Mouse (Mus musculus) intestine, postnatal 0 days (tissue): ENCODE measurements around the gene Gm9513. TPM values are rescaled to one million over a fixed set of nuclear protein-coding genes. Genes with fewer than 3 reads are reported as not detected.

Experiments
- ATAC-seq: fragments of 200-750 bp; cut with Nextera tagmentation; 2 replicates; pipeline ENCODE4 v1.8.0; 2017; ENCODE audit warnings: mild to moderate bottlenecking, moderate TSS enrichment, moderate library complexity
- H3K27ac ChIP-seq: fragments of 300-500 bp; sonication (generic); 2 replicates; pipeline ENCODE4 v1.5.1; 2014; ENCODE audit warnings: mild to moderate bottlenecking, low read depth, low read length, moderate library complexity
- H3K27me3 ChIP-seq: fragments of 300-500 bp; sonication (generic); replicated peaks from 2 replicates; pipeline ENCODE4 v1.6.1; 2014; ENCODE audit warnings: low read length, mixed read lengths; ENCODE audit not compliant: control insufficient read depth, insufficient read depth
- H3K36me3 ChIP-seq: fragments of 300-500 bp; sonication (generic); 2 replicates; pipeline ENCODE4 v1.6.1; 2014; ENCODE audit warnings: mild to moderate bottlenecking, moderate library complexity; ENCODE audit not compliant: control insufficient read depth, insufficient read depth
- H3K4me1 ChIP-seq: fragments of 300-500 bp; sonication (generic); replicated peaks from 2 replicates; pipeline ENCODE4 v1.6.1; 2014; ENCODE audit warnings: antibody characterized with exemption, low read length, mixed read lengths; ENCODE audit not compliant: control insufficient read depth, insufficient read depth
- H3K4me2 ChIP-seq: fragments of 300-500 bp; sonication (generic); replicated peaks from 2 replicates; pipeline ENCODE4 v1.6.1; 2014; ENCODE audit warnings: low read depth, mild to moderate bottlenecking, moderate library complexity
- H3K4me3 ChIP-seq: fragments of 300-500 bp; sonication (generic); 2 replicates; pipeline ENCODE4 v1.5.1; 2014; ENCODE audit warnings: low read depth, low read length
- H3K9ac ChIP-seq: fragments of 300-500 bp; sonication (generic); 2 replicates; pipeline ENCODE4 v1.6.1; 2014; ENCODE audit warnings: mild to moderate bottlenecking, low read depth, low read length
- H3K9me3 ChIP-seq: fragments of 300-500 bp; sonication (generic); 2 replicates; pipeline ENCODE4 v1.6.1; 2016; ENCODE audit warnings: mixed run types; ENCODE audit not compliant: control insufficient read depth
- CTCF ChIP-seq: sonication (generic); IDR thresholded peaks from 2 replicates; pipeline ENCODE4 v1.5.1; 2016; ENCODE audit warnings: low read depth, mild to moderate bottlenecking, control low read depth, antibody characterized with exemption, moderate library complexity
- WGBS: fragments of 180-500 bp; shearing (Covaris S2); extraction: QIAGEN DNeasy Blood & Tissue Kit; methylation state at CpG from one replicate; pipeline ENCODE4 v1.1.7; 2014; 5-methylcytosine and 5-hydroxymethylcytosine counted together
- polyA plus RNA-seq: library from polyadenylated mRNA; unstranded; fragments of >200 nt; fragmentation: Nextera tagmentation; extraction: Ambion mirVana; gene quantifications from 2 replicates; pipeline ENCODE4 v1.2.1, GENCODE M21; 2015

Gene Gm9513
- not detected in 2 replicates for polyA plus RNA-seq

GRCm38 (mm10) chr9:36475338-36475737 lies at the start of gene Gm9513:
Gene Gm9513 (plus strand): TSS chr9:36475638.
- no peak for TF ChIP-seq CTCF
- WGBS: 62% methylated on average over 3 of the region's 3 CpGs
- no peak for ATAC-seq

GRCm38 (mm10) chr9:36431584-36431983 lies 43.9 kb upstream of the Gm9513 start, which contains the start of gene Gm7257:
Gene Gm7257 (plus strand): TSS chr9:36431884.
- WGBS: 78% methylated on average over 4 of the region's 4 CpGs
- H3K27me3 ChIP-seq: no peaks in the 10 kb centered on the region
- H3K4me1 ChIP-seq: no peaks in the 10 kb centered on the region
- no peaks in the 10 kb centered on the region for H3K9me3 ChIP-seq
- no peak within 1 kb of the TSS for H3K4me2 ChIP-seq
- no peak within 1 kb of the TSS for H3K4me3 ChIP-seq
- TF ChIP-seq CTCF: no peak
- no peak within 1 kb of the TSS for H3K9ac ChIP-seq
- no peaks in the 10 kb centered on the region for H3K36me3 ChIP-seq
- no peak within 1 kb of the TSS for H3K27ac ChIP-seq
- ATAC-seq: no peak

More at GRCm38 (mm10) chr9:36475338-36475737, at the start of gene Gm9513:
- no peak within 1 kb of the TSS for H3K4me2 ChIP-seq
- no peak within 1 kb of the TSS for H3K9ac ChIP-seq
- H3K27ac ChIP-seq: no peak within 1 kb of the TSS
- H3K4me1 ChIP-seq: no peaks in the 10 kb centered on the region
- H3K9me3 ChIP-seq: no peaks in the 10 kb centered on the region
- H3K4me3 ChIP-seq: no peak within 1 kb of the TSS
- H3K27me3 ChIP-seq: no peaks in the 10 kb centered on the region
- no peaks in the 10 kb centered on the region for H3K36me3 ChIP-seq

DNA sequence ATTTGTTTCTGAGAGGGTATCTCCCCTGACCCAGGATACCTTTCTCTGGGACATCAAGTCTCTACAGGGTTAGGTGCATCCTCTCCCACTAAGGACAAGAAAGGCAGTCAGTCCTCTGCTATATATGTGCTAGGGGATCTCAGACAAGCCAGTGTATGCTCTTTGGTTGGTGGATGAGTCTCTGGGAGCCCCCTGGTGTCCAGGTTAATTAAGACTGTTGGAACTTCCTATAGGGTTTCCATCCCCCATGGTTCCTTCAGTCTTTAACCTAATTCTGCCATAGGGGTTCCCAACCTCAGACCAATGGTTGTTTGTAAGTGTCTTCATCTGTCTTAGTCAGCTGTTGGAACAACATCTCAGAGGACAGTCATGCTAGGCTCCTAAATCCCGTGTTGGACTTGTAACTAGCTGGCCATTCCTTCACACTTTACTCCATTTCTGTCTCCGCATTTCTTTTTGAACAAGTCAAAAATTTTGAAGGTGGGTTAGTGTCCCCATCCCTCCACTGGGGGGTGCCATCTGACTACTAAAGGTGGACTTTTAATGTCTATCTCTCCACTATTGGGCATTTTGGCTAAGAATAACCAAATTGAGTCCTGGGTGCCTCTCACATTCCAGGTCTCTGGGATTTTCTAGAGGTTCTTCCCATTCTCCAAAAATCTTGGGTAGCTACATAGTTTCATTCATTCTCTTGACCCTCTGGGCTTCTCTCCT lies 40.2 kb upstream of the Gm9513 start:
- Histone ChIP-seq H3K9me3 (0 out of 2 replicates have a peak, but pooled peaks cover 3% of the 10 kb centered on the region), H3K27me3 (no peaks in the 10 kb centered on the region), H3K36me3 (no peaks in the 10 kb centered on the region), H3K27ac (no peak overlapping the region), H3K4me3 (no peak overlapping the region), H3K4me1 (no peaks in the 10 kb centered on the region), H3K4me2 (no peak overlapping the region), H3K9ac (no peak overlapping the region)
- no peak for TF ChIP-seq CTCF
- WGBS: 29% methylated on average over 2 of the region's 2 CpGs
- no peak for ATAC-seq

- ATAC-seq: no peak
- Histone ChIP-seq H3K9ac (no peak overlapping the region), H3K36me3 (no peaks in the 10 kb centered on the region), H3K4me2 (no peak overlapping the region), H3K27ac (no peak overlapping the region), H3K4me1 (no peaks in the 10 kb centered on the region), H3K27me3 (no peaks in the 10 kb centered on the region), H3K9me3 (no peaks in the 10 kb centered on the region), H3K4me3 (no peak overlapping the region)
- TF ChIP-seq CTCF: no peak
- WGBS: 91% methylated on average over 4 of the region's 4 CpGs
Observed at GRCm38 (mm10) chr9:36494501-36495220, 19.2 kb downstream of the Gm9513 start.

DNA sequence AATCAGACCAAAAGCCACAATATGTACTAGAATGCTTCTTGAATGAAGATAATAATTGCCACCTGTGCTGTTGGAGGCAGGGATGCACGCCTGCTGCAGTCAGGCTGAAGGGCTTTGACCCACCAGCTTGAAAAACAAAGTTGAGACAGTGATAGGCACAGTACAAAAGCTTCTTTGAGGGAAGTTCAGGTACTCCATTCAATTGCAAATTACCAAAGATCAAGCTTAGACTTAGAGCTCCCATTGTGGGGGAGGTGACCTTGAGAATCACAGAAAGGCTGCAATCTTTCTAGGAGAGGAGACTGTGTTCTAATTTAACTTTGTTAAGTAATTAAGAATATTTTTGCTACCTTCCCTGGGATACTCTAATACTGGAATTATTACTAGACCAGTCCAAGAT lies 20.4 kb downstream of the Gm9513 start:
- Histone ChIP-seq H3K9ac (no peak overlapping the region), H3K27ac (no peak overlapping the region), H3K4me3 (no peak overlapping the region), H3K4me1 (no peaks in the 10 kb centered on the region), H3K36me3 (no peaks in the 10 kb centered on the region), H3K4me2 (no peak overlapping the region), H3K27me3 (no peaks in the 10 kb centered on the region), H3K9me3 (no peaks in the 10 kb centered on the region)
- WGBS: 53% methylated on average over 1 of the region's 1 CpGs
- no peak for TF ChIP-seq CTCF
- no peak for ATAC-seq

- 82% methylated on average over 5 of the region's 5 CpGs for WGBS
- no peak for TF ChIP-seq CTCF
- Histone ChIP-seq H3K4me3 (no peak overlapping the region), H3K27ac (no peak overlapping the region), H3K4me1 (no peaks in the 10 kb centered on the region), H3K27me3 (no peaks in the 10 kb centered on the region), H3K9ac (no peak overlapping the region), H3K4me2 (no peak overlapping the region), H3K9me3 (no peaks in the 10 kb centered on the region), H3K36me3 (no peaks in the 10 kb centered on the region)
- no peak for ATAC-seq
Observed at GRCm38 (mm10) chr9:36504211-36504610, 28.8 kb downstream of the Gm9513 start.

Other genes starting within 250 kb of the Gm9513 start
- gene Gm7257, start 43.8 kb upstream of the Gm9513 start, polyA plus RNA-seq: not detected in 2 replicates
- not detected in 2 replicates for gene Gm5615, start 66.3 kb downstream of the Gm9513 start, polyA plus RNA-seq
- gene Gm17689, start 107.0 kb downstream of the Gm9513 start, polyA plus RNA-seq: not detected in 2 replicates
- gene A630095E13Rik, start 167.7 kb downstream of the Gm9513 start, polyA plus RNA-seq: not detected in 2 replicates
- not detected in 2 replicates for gene Acrv1, start 217.6 kb downstream of the Gm9513 start, polyA plus RNA-seq